Mouse (Mus musculus): Measurements from ENCODE around the gene Gm20388. TPM values are rescaled to one million over a fixed set of nuclear protein-coding genes. Genes with fewer than 3 reads are reported as not detected.

Gm20388 gene
- polyA plus RNA-seq, 1 experiment from 2014 or later = 3.6 TPM

GRCm38 (mm10) chr8:123345135-123345534, 3434.5 kb downstream of the Gm20388 start:
- 86% methylated on average over 8 of the region's 8 CpGs for WGBS
- no peak overlapping the region for H3K27ac ChIP-seq (replicated peaks)
- no peaks in the 10 kb centered on the region for H3K36me3 ChIP-seq (replicated peaks)
- DNase-seq (ENCODE audit: low spot score) = no peak
- peaks cover 39% of the 10 kb centered on the region for H3K4me1 ChIP-seq
- no peak overlapping the region for H3K4me3 ChIP-seq
- no peaks in the 10 kb centered on the region for H3K27me3 ChIP-seq (replicated peaks; ENCODE audit: low read depth, poor library complexity, severe bottlenecking)
- no peaks in the 10 kb centered on the region; the same call in 1 of the 2 replicates for H3K9me3 ChIP-seq

GRCm38 (mm10) chr8:123345856-123346255, 3435.2 kb downstream of the Gm20388 start:
- no peak for DNase-seq (ENCODE audit: low spot score)
- no peaks in the 10 kb centered on the region for H3K27me3 ChIP-seq (replicated peaks; ENCODE audit: low read depth, poor library complexity, severe bottlenecking)
- H3K9me3 ChIP-seq = no peaks in the 10 kb centered on the region
- no peak overlapping the region for H3K27ac ChIP-seq (replicated peaks)
- 88% methylated on average over 6 of the region's 6 CpGs for WGBS
- peaks cover 39% of the 10 kb centered on the region for H3K4me1 ChIP-seq
- no peaks in the 10 kb centered on the region for H3K36me3 ChIP-seq (replicated peaks)
- H3K4me3 ChIP-seq = no peak overlapping the region

DNA sequence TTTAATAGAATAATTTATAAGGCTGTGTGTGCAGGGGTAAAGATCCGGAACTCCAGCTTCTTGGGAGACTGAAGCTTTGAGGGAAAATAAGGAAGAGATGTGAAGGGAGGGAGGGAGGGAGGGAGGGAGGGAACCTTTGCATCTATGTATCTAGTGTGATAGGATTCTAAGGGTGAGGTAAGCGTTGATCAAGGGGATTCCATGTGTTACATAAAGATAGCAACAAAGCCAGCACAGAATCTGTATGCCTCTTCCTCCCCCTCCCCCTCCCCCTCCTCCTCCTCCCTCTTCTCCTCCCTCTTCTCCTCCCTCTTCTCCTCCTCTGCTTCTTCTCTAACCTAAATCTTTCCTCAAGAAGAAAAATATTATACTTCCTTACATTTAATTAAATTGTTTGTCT, 3436.7 kb downstream of the Gm20388 start:
- 86% methylated on average over 2 of the region's 2 CpGs for WGBS
- H3K9me3 ChIP-seq = no peaks in the 10 kb centered on the region
- no peak for DNase-seq (ENCODE audit: low spot score)
- H3K27me3 ChIP-seq (replicated peaks; ENCODE audit: low read depth, poor library complexity, severe bottlenecking) = no peaks in the 10 kb centered on the region
- no peak overlapping the region for H3K27ac ChIP-seq (replicated peaks)
- no peaks in the 10 kb centered on the region for H3K36me3 ChIP-seq (replicated peaks)
- peaks cover 39% of the 10 kb centered on the region for H3K4me1 ChIP-seq
- no peak overlapping the region for H3K4me3 ChIP-seq

DNA sequence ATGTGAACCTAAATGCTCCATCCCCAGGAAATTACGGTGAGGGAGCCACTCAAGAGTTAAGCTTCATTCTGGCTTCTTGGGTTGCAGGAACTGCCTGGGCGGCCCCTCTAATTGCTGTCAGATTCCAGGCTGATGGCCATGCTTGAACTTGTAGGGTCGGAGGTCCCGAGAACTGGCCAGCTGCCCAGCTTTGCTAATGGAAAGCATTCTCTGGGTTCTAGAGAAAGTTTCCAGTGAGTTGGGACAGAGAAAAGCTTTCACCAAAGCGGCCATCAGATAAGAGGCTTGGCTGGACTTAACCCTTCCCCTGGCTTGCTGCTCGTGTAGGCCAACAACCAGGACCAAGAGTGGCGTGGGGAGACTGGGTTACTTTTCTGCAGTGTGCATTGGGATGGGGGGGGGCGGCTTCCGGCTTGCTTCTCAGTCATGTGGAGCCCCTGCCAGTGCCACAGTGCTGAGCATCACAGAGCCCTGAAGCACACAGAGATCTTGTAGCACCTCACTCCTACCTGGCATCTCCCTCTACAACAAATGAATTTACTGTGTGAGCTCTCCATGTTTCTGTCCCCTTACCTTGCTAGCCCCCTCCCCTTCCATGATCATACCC, 3437.7 kb downstream of the Gm20388 start:
- Histone ChIP-seq H3K4me3 (0 out of 2 replicates have a peak overlapping the region, but pooled peaks have one; percentile 23), H3K9me3 (no peaks in the 10 kb centered on the region), H3K27ac (replicated peaks) (peak overlapping the region; percentile 73), H3K36me3 (replicated peaks) (no peaks in the 10 kb centered on the region), H3K27me3 (replicated peaks; ENCODE audit: low read depth, poor library complexity, severe bottlenecking) (0 out of 2 replicates have a peak, but pooled peaks cover 1% of the 10 kb centered on the region), H3K4me1 (peaks cover 43% of the 10 kb centered on the region)
- DNase-seq (ENCODE audit: low spot score) = peak; percentile 75
- 35% methylated on average over 9 of the region's 9 CpGs for WGBS

DNA sequence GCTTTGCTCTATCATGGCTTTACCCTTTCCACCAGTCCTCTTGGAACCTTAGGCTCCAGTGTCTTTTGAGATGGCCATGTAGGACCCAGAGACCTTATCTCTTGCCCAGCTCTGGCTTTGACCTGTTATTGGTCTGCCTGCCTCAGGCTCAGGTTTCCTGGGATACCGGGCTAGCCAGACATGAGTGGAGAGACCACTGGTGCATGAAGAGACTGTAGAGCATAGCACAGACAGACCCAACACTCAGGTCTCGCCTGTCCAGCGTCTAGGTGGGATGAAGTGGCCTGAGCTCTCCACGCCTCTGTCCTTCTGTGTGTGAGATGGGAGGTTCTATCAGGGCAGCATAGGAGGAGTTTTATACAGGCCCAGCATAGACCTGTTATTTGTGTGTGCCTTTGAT, 3438.4 kb downstream of the Gm20388 start:
- peak overlapping the region; percentile 73 for H3K27ac ChIP-seq (replicated peaks)
- WGBS = 80% methylated on average over 4 of the region's 4 CpGs

DNA sequence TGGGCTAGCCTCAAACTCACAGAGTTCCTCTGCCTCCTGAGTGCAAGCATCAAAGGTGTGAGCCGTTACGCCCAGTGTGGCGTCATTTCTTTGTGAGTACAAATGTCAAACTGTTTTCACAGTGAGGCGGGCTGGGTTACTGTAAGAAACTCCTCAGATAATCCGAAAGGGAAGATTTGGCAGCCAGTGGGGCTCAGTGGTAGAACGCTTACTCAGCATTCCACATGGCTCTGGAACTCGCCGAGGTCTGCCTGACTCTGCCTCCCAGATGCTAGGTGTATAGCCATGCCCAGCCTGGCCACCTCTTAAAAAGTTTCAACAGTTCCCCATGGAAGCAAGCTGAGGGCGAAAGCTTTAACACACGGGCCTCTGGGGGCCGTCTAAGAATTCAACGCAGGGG, 3441.5 kb downstream of the Gm20388 start:
- no peaks in the 10 kb centered on the region for H3K9me3 ChIP-seq
- 0 out of 2 replicates have a peak, but pooled peaks cover 12% of the 10 kb centered on the region for H3K27me3 ChIP-seq (replicated peaks; ENCODE audit: low read depth, poor library complexity, severe bottlenecking)
- H3K4me1 ChIP-seq = peaks cover 41% of the 10 kb centered on the region
- no peak overlapping the region for H3K27ac ChIP-seq (replicated peaks)
- WGBS = 88% methylated on average over 12 of the region's 12 CpGs
- no peak overlapping the region for H3K4me3 ChIP-seq
- DNase-seq (ENCODE audit: low spot score) = no peak
- peaks cover 4% of the 10 kb centered on the region; the same call in 1 of the 2 replicates for H3K36me3 ChIP-seq (replicated peaks)

More for the DNA sequence above, 3438.4 kb downstream of the Gm20388 start:
- DNase-seq (ENCODE audit: low spot score) = no peak
- no peak overlapping the region for H3K4me3 ChIP-seq
- H3K36me3 ChIP-seq (replicated peaks) = no peaks in the 10 kb centered on the region
- H3K4me1 ChIP-seq = peaks cover 43% of the 10 kb centered on the region
- H3K27me3 ChIP-seq (replicated peaks; ENCODE audit: low read depth, poor library complexity, severe bottlenecking) = 0 out of 2 replicates have a peak, but pooled peaks cover 9% of the 10 kb centered on the region
- H3K9me3 ChIP-seq = no peaks in the 10 kb centered on the region

- H3K4me3 ChIP-seq = no peak overlapping the region
- peak; percentile 59 for DNase-seq (ENCODE audit: low spot score)
Observed at GRCm38 (mm10) chr8:123352786-123353185, 3442.1 kb downstream of the Gm20388 start.

GRCm38 (mm10) chr8:123353216-123353615, 3442.6 kb downstream of the Gm20388 start:
- no peak overlapping the region for H3K27ac ChIP-seq (replicated peaks)
- no peak for DNase-seq (ENCODE audit: low spot score)
- peaks cover 8% of the 10 kb centered on the region; the same call in 1 of the 2 replicates for H3K36me3 ChIP-seq (replicated peaks)
- H3K4me1 ChIP-seq = peaks cover 33% of the 10 kb centered on the region
- H3K9me3 ChIP-seq = no peaks in the 10 kb centered on the region
- WGBS = 52% methylated on average over 11 of the region's 11 CpGs
- 0 out of 2 replicates have a peak, but pooled peaks cover 12% of the 10 kb centered on the region for H3K27me3 ChIP-seq (replicated peaks; ENCODE audit: low read depth, poor library complexity, severe bottlenecking)
- no peak overlapping the region for H3K4me3 ChIP-seq

More at GRCm38 (mm10) chr8:123352786-123353185, 3442.1 kb downstream of the Gm20388 start:
- Histone ChIP-seq H3K27ac (replicated peaks) (no peak overlapping the region), H3K27me3 (replicated peaks; ENCODE audit: low read depth, poor library complexity, severe bottlenecking) (0 out of 2 replicates have a peak, but pooled peaks cover 12% of the 10 kb centered on the region), H3K36me3 (replicated peaks) (peaks cover 8% of the 10 kb centered on the region; the same call in 1 of the 2 replicates), H3K4me1 (peaks cover 37% of the 10 kb centered on the region), H3K9me3 (no peaks in the 10 kb centered on the region)
- WGBS = 64% methylated on average over 13 of the region's 13 CpGs

DNA sequence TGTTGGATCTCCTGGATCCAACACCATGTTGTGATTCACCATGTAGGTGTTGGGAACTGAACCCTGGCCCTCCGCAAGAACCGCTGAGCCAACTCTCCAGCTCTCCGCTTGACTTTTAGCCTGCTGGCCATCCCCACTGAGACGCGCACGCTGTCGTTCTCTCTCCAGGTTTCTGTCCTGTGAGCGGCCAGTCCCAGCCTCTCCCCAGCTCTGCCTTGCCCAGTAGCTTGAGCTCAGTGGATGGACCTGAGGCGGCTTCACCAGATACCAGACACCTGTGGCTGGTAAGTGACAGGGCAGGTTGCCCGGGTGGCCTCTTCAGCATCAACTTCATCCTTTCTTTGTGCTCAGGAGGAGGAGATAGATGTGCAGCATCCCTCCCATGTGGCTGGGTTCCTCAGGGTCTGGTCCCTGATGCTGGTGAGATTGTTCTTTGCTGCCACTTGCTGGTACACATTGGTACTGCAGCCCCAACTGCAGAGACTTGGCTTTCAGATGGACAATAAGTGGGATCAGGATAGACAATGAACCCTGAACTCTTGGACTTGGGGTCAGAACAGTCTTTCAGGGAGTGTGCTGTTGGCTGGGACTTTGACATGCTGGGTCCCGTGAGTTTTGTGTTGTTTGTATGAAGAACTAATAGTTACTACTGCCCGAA, 3450.6 kb downstream of the Gm20388 start:
- peaks cover 12% of the 10 kb centered on the region; the same call in 1 of the 2 replicates for H3K4me1 ChIP-seq
- H3K4me3 ChIP-seq = peak overlapping the region; percentile 17; the same call in 1 of the 2 replicates
- H3K27ac ChIP-seq (replicated peaks) = no peak overlapping the region; the same call in 1 of the 2 replicates
- peaks cover 22% of the 10 kb centered on the region; the same call in 1 of the 2 replicates for H3K36me3 ChIP-seq (replicated peaks)
- 38% methylated on average over 12 of the region's 12 CpGs for WGBS
- H3K9me3 ChIP-seq = no peaks in the 10 kb centered on the region
- DNase-seq (ENCODE audit: low spot score) = peak; percentile 83
- no peaks in the 10 kb centered on the region for H3K27me3 ChIP-seq (replicated peaks; ENCODE audit: low read depth, poor library complexity, severe bottlenecking)

GRCm38 (mm10) chr8:123373403-123374238, 3463.0 kb downstream of the Gm20388 start, which contains the start of gene Tcf25:
Gene Tcf25, plus strand, starts transcription at chr8:123373753.
- peaks cover 28% of the 10 kb centered on the region for H3K36me3 ChIP-seq (replicated peaks)
- WGBS = under 1% methylated on average over 75 of the region's 75 CpGs
- no peaks in the 10 kb centered on the region for H3K9me3 ChIP-seq
- peak; percentile 97 for DNase-seq (ENCODE audit: low spot score)
- peak within 1 kb of the TSS; percentile 72 for H3K4me3 ChIP-seq
- H3K27me3 ChIP-seq (replicated peaks; ENCODE audit: low read depth, poor library complexity, severe bottlenecking) = no peaks in the 10 kb centered on the region
- peak within 1 kb of the TSS; percentile 91 for H3K27ac ChIP-seq (replicated peaks)
- peaks cover 24% of the 10 kb centered on the region for H3K4me1 ChIP-seq

- peak overlapping the region; percentile 72 for H3K4me3 ChIP-seq
- peak; percentile 96 for DNase-seq (ENCODE audit: low spot score)
- peaks cover 24% of the 10 kb centered on the region for H3K4me1 ChIP-seq
- H3K9me3 ChIP-seq = no peaks in the 10 kb centered on the region
- under 1% methylated on average over 20 of the region's 20 CpGs for WGBS
- H3K27ac ChIP-seq (replicated peaks) = peak overlapping the region; percentile 91
- H3K36me3 ChIP-seq (replicated peaks) = peaks cover 28% of the 10 kb centered on the region
- H3K27me3 ChIP-seq (replicated peaks; ENCODE audit: low read depth, poor library complexity, severe bottlenecking) = no peaks in the 10 kb centered on the region
Observed at GRCm38 (mm10) chr8:123374239-123374578, 3463.6 kb downstream of the Gm20388 start.

- 89% methylated on average over 10 of the region's 10 CpGs for WGBS
- Histone ChIP-seq H3K4me1 (peaks cover 24% of the 10 kb centered on the region), H3K36me3 (replicated peaks) (peaks cover 33% of the 10 kb centered on the region), H3K27ac (replicated peaks) (no peak overlapping the region), H3K9me3 (no peaks in the 10 kb centered on the region), H3K4me3 (no peak overlapping the region), H3K27me3 (replicated peaks; ENCODE audit: low read depth, poor library complexity, severe bottlenecking) (no peaks in the 10 kb centered on the region)
- DNase-seq (ENCODE audit: low spot score) = no peak
Observed at GRCm38 (mm10) chr8:123375701-123376100, 3465.1 kb downstream of the Gm20388 start.

All from embryonic facial prominence, embryonic 10.5 days (tissue).